Mouse (Mus musculus) liver, adult 2 months (tissue): ENCODE measurements around the gene Ankrd52. TPM values are rescaled to one million over a fixed set of nuclear protein-coding genes. Genes with fewer than 3 reads are reported as not detected.

Experiments
- DNase-seq: peaks from one replicate; pipeline ENCODE4 v3.0.0-alpha.2; 2011; ENCODE audit warnings: low read depth, low spot score; ENCODE audit errors: extremely low read depth
- H3K27ac ChIP-seq: fragments of 200-500 bp; replicated peaks from 2 replicates; pipeline ENCODE4 v1.5.1; 2012; ENCODE audit warnings: low read depth, mild to moderate bottlenecking, control low read depth, inconsistent platforms, low read length; ENCODE audit not compliant: insufficient read depth
- H3K27me3 ChIP-seq: fragments of 200-500 bp; 2 replicates; pipeline ENCODE4 v1.6.1; 2012; ENCODE audit warnings: mild to moderate bottlenecking, moderate library complexity, low read length, inconsistent platforms; ENCODE audit not compliant: control insufficient read depth, insufficient read depth
- H3K36me3 ChIP-seq: fragments of 200-500 bp; 2 replicates; pipeline ENCODE4 v1.6.1; 2012; ENCODE audit warnings: low read length, inconsistent platforms; ENCODE audit not compliant: control insufficient read depth, insufficient read depth
- H3K4me1 ChIP-seq: fragments of 200-500 bp; 2 replicates; pipeline ENCODE4 v1.6.1; 2011; ENCODE audit warnings: low read length; ENCODE audit not compliant: control insufficient read depth, insufficient read depth
- H3K4me3 ChIP-seq: fragments of 200-500 bp; 2 replicates; pipeline ENCODE4 v1.5.1; 2011; ENCODE audit warnings: low read depth, mild to moderate bottlenecking, control low read depth, low read length, moderate library complexity; ENCODE audit not compliant: insufficient read depth
- H3K79me2 ChIP-seq: fragments of 200-500 bp; 2 replicates; pipeline ENCODE4 v1.6.1; 2012; ENCODE audit warnings: inconsistent platforms, mild to moderate bottlenecking, low read length, moderate library complexity; ENCODE audit not compliant: control insufficient read depth, insufficient read depth
- H3K9ac ChIP-seq: fragments of 200-500 bp; 2 replicates; pipeline ENCODE4 v1.6.1; 2012; ENCODE audit warnings: low read depth, mild to moderate bottlenecking, control low read depth, inconsistent platforms, low read length
- CTCF ChIP-seq: fragments of 200-500 bp; IDR thresholded peaks from 2 replicates; pipeline ENCODE4 v1.5.1; 2011; ENCODE audit warnings: low read depth, low read length, control low read depth
- POLR2A ChIP-seq: fragments of 200-500 bp; IDR thresholded peaks from 2 replicates; pipeline ENCODE4 v1.6.1; 2011; ENCODE audit warnings: low read length, control low read depth; ENCODE audit not compliant: insufficient read depth; ENCODE audit errors: extremely low read depth
- WGBS: fragments of 180-500 bp; shearing (Covaris S2); methylation state at CpG from one replicate; pipeline ENCODE4 v1.1.7; 2018; 5-methylcytosine and 5-hydroxymethylcytosine counted together
- polyA plus RNA-seq: library from polyadenylated mRNA; depleted of rRNA; stranded (reverse); fragments of >200 nt; gene quantifications from 2 replicates; pipeline ENCODE4 v1.2.3, GENCODE M21; 2012
- total RNA-seq: library from RNA; depleted of rRNA; stranded (reverse); fragments of >200 nt; gene quantifications from 2 replicates; pipeline ENCODE4 v1.2.3, GENCODE M21; 2014

The Ankrd52 gene
- total and polyA plus RNA-seq, 2 experiments, result 5.6 to 14.8 TPM

- Histone ChIP-seq H3K27me3 (no peaks in the 10 kb centered on the region), H3K27ac (no peak overlapping the region), H3K79me2 (no peaks in the 10 kb centered on the region), H3K4me3 (no peak overlapping the region), H3K36me3 (peaks cover 7% of the 10 kb centered on the region), H3K9ac (no peak overlapping the region), H3K4me1 (peaks cover 4% of the 10 kb centered on the region; the same call in 1 of the 2 replicates)
- WGBS, result 92% methylated on average over 8 of the region's 8 CpGs
- TF ChIP-seq CTCF, result no peak
- no peak for DNase-seq
Observed at GRCm38 (mm10) chr10:128436376-128436775, 59.5 kb downstream of the Ankrd52 start.

GRCm38 (mm10) chr10:128438675-128439279 is 61.9 kb downstream of the Ankrd52 start:
- Histone ChIP-seq H3K4me3 (no peak overlapping the region), H3K27me3 (no peaks in the 10 kb centered on the region), H3K4me1 (peaks cover 4% of the 10 kb centered on the region; the same call in 1 of the 2 replicates), H3K9ac (no peak overlapping the region), H3K79me2 (no peaks in the 10 kb centered on the region), H3K36me3 (peaks cover 7% of the 10 kb centered on the region), H3K27ac (no peak overlapping the region)
- 83% methylated on average over 10 of the region's 10 CpGs for WGBS
- TF ChIP-seq CTCF (no peak), POLR2A (no peak)
- DNase-seq, result no peak

GRCm38 (mm10) chr10:128440407-128440806 is 63.5 kb downstream of the Ankrd52 start:
- Histone ChIP-seq H3K27me3 (no peaks in the 10 kb centered on the region), H3K9ac (no peak overlapping the region), H3K27ac (no peak overlapping the region), H3K36me3 (peaks cover 7% of the 10 kb centered on the region), H3K4me1 (0 out of 2 replicates have a peak, but pooled peaks cover under 1% of the 10 kb centered on the region), H3K4me3 (no peak overlapping the region), H3K79me2 (no peaks in the 10 kb centered on the region)
- WGBS, result 61% methylated on average over 10 of the region's 10 CpGs
- DNase-seq, result no peak
- TF ChIP-seq POLR2A (no peak), CTCF (peak; percentile 26; the same call in 1 of the 2 replicates)

GRCm38 (mm10) chr10:128441324-128442119 is 64.6 kb downstream of the Ankrd52 start:
- H3K36me3 ChIP-seq, result peaks cover 7% of the 10 kb centered on the region
- WGBS, result 89% methylated on average over 10 of the region's 10 CpGs
- DNase-seq, result no peak
- TF ChIP-seq POLR2A, result no peak
- TF ChIP-seq CTCF, result no peak
- H3K4me3 ChIP-seq, result no peak overlapping the region
- H3K27ac ChIP-seq, result no peak overlapping the region
- no peaks in the 10 kb centered on the region for H3K4me1 ChIP-seq
- no peaks in the 10 kb centered on the region for H3K79me2 ChIP-seq
- H3K27me3 ChIP-seq, result no peaks in the 10 kb centered on the region
- H3K9ac ChIP-seq, result no peak overlapping the region

- DNase-seq, result no peak
- Histone ChIP-seq H3K9ac (no peak overlapping the region), H3K4me3 (no peak overlapping the region), H3K27me3 (no peaks in the 10 kb centered on the region), H3K4me1 (no peaks in the 10 kb centered on the region), H3K79me2 (no peaks in the 10 kb centered on the region), H3K36me3 (peaks cover 3% of the 10 kb centered on the region; the same call in 1 of the 2 replicates), H3K27ac (no peak overlapping the region)
- TF ChIP-seq POLR2A (no peak), CTCF (no peak)
- 86% methylated on average over 1 of the region's 1 CpGs for WGBS
Observed at GRCm38 (mm10) chr10:128442718-128443117, 65.8 kb downstream of the Ankrd52 start.

- WGBS, result 73% methylated on average over 6 of the region's 6 CpGs
- H3K79me2 ChIP-seq, result no peaks in the 10 kb centered on the region
- H3K4me1 ChIP-seq, result no peaks in the 10 kb centered on the region
- no peaks in the 10 kb centered on the region for H3K27me3 ChIP-seq
- no peaks in the 10 kb centered on the region for H3K36me3 ChIP-seq
- no peak for TF ChIP-seq POLR2A
- no peak for TF ChIP-seq CTCF
- H3K4me3 ChIP-seq, result no peak overlapping the region
- no peak for DNase-seq
- no peak overlapping the region for H3K27ac ChIP-seq
- H3K9ac ChIP-seq, result no peak overlapping the region
Observed at GRCm38 (mm10) chr10:128444354-128444753, 67.4 kb downstream of the Ankrd52 start.
